Mouse (Mus musculus) heart, postnatal 25 days (tissue): ENCODE measurements around the gene Bhlhe41. TPM values are rescaled to one million over a fixed set of nuclear protein-coding genes. Genes with fewer than 3 reads are reported as not detected.

Experiments
- total RNA-seq, 2 experiments: library from RNA; stranded (reverse); gene quantifications; 2 replicates each; pipeline ENCODE4 v1.2.3; 2021

The Bhlhe41 gene
- total RNA-seq, 2 experiments from 2014 or later: 12.5 to 26.5 TPM

Other genes starting within 250 kb of the Bhlhe41 start
- under 1 TPM in 1 of 2 experiments, not detected in 1; 0.20 TPM for gene Tuba3b, start 249.8 kb downstream of the Bhlhe41 start, total RNA-seq
- 10 to 100 TPM; 56.4 to 56.8 TPM for gene Rassf8, start 118.8 kb downstream of the Bhlhe41 start, total RNA-seq
- gene Sspn, start 66.1 kb upstream of the Bhlhe41 start, total RNA-seq: 100 to 1,000 TPM; 136 to 145 TPM